Mouse (Mus musculus) monocyte, adult 2 months (primary cell): ENCODE data around the gene Prkd2.

ENCODE experiments used
- DNase-seq, 2 experiments: peaks; one replicate each; pipeline ENCODE4 v3.0.0; 2022; ENCODE audit warnings: low spot score in 2 of 2, low read depth in 1 of 2

Prkd2 gene

DNA sequence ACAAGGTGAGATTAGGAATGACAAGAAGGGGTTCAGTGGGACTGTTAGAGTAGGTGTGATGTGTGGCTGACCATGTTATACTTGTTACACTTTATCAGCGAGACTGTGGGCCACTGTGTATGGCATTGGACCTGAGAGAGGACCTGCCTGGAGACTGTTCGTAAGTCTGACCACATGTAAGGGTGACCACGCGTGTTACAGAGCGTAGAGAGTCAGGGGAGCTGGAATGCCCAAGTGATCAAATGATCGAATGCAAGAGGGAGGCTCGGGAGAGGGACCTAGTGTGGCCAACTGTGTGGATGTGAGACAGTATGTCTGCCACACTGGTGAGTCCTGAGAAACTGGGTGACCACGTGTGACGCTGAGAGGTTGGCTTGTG, 49.6 kb downstream of the Prkd2 start:
- no peak for DNase-seq

- no peak for DNase-seq
Measured at GRCm38 (mm10) chr7:16893612-16894011, 50.9 kb downstream of the Prkd2 start.

DNA sequence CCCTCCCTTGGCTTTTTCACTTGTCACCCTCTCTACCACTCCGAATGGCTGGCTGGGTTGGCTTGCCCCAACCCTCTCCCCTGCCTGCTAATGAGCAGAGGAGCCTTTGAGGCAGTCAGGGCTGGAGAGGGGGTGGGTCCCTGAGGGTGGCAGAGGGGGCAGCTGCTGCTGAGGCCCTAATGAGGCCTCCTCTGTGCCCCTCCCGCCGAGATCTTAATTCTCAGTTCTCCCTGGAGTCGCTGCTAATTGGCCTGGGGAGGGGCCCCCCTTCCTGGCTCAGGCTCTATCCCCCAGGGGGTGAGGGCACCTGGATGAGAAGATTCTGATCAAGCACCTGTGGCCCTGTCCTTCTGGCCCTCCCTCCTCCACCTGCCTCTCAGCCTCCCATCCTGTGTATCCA, 51.6 kb downstream of the Prkd2 start:
- DNase-seq = no peak

DNA sequence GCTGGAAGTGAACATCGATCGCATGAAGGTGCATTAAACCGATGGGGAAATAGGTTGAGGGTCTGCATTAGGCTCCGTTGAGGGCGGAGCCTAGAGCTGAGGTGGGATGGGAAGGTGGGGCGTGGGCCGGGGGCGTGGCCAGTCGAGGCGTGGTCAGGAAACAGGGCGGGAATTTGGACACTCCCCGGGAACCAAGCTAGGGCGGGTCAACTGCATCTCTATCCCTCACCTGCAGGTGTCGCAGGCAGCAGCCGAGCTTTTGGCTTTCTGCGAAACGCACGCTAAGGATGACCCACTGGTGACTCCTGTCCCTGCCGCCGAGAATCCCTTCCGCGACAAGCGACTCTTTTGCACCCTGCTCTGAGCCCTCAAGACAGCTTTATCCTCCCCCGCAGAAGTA, 52.3 kb downstream of the Prkd2 start:
- DNase-seq = peak; percentile 50 to 51

DNA sequence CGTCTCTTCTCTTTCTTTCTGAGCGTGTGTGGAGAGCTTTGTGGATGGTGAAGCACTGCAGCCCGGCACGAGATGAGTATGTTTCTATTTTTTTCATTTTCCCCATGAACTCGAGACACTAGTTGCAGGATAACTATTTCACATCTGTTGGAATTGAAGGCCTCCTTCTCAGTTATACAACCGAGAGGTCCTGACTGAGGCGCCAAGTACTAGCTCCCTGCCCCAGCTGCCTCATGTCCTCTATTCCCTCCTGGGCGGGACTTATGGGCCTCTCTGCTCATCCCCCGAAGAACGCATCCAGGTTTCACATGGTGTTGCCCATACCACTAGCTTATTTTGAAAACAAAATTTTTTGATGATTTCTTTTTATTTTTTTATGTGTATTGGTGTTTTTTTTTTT, 52.8 kb downstream of the Prkd2 start:
- no peak for DNase-seq

DNA sequence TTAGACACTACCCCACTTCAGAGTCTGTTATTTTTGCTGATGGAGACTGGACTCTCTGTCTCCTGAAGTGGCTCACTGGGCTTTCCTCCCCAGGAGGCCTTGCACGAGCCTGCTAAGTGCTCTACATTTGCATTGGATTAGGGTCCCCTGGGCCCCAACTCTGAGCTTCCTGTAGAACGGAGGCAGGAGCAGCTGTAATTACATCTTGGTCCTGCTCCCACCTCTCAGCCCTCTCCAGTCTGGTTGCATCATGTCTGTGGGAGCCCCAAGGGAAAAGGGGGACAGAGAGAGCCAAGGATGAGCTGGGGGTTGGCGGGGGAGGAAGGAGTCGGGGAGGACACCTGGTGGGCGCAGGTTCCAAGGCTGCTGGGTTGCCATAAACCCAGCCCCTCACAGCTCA, 57.8 kb downstream of the Prkd2 start:
- no peak for DNase-seq

DNA sequence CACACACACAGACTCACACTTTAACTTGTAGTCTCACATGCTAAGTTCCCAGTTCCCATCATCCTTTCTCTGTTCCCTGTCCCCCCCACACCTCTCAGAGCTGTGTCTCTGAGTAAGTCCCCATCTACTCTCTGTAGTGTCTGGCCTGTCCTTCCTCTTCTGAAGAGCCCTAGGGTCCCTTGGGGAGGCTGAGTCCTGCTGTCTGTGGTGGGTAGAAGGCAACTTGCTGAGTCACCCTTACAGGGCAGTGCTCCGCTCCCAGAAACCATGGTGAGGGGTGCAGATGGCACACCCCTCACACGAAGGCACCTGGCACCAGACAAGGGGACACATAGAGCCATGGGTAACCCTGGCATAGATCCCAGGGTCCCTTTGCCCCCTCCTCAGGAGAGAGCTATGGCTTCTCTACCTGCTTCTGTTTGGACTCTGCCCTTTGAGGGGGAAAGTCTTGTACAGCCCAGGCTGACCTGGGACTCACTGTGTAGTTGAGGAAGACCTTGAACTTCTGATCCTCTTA, 60.8 kb downstream of the Prkd2 start:
- no peak for DNase-seq

DNA sequence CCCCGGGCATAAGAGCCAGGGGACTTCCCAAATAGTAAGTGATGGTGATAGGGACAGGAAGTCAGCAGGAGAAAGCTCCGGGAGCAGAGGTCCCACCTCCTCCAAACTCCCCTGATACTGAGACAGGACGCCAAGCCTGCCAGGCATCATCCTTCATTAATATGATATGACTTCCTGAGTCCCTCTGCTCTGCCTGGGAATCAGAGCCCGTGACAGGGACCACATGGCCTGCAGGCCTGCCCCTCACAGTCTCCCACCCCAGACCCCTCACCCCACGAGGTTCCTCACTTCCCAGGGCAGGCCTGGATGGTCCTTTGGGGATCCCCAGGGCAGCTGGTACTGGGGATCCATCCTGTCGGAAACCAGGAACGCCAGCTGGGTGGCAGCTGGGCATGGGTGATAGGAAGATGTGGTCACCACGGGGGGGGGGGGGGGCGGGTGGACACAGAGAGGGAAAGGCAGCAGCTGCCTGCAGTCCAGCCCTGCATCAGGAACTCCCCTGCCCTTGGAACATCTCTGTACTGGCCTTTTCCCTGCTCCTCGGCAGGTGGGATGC, 61.5 kb downstream of the Prkd2 start:
- DNase-seq = no peak

GRCm38 (mm10) chr7:16905491-16906021, 62.9 kb downstream of the Prkd2 start:
- DNase-seq = no peak

- no peak for DNase-seq
Measured at GRCm38 (mm10) chr7:16906281-16906680, 63.6 kb downstream of the Prkd2 start, which contains the start of gene Ptgir. Gene Ptgir (plus strand): TSS chr7:16906490.

DNA sequence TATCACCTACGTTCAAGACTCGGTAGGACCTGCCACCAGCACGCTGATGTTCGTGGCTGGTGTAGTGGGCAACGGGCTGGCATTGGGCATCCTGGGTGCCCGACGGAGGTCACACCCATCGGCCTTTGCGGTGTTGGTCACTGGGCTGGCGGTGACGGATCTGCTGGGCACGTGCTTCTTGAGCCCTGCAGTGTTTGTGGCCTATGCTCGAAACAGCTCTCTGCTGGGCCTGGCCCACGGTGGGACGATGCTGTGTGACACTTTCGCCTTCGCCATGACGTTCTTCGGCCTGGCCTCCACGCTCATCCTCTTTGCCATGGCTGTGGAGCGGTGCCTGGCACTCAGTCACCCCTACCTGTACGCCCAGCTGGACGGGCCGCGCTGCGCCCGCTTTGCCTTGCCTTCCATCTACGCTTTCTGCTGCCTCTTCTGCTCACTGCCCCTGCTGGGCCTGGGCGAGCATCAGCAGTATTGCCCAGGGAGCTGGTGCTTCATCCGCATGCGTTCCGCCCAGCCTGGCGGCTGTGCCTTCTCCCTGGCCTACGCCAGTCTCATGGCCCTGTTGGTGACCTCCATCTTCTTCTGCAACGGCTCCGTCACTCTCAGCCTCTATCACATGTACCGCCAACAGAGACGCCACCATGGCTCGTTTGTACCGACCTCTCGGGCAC, 64.3 kb downstream of the Prkd2 start:
- DNase-seq = no peak

- DNase-seq = no peak
Measured at GRCm38 (mm10) chr7:16907842-16908241, 65.1 kb downstream of the Prkd2 start.

GRCm38 (mm10) chr7:16908367-16908766, 65.7 kb downstream of the Prkd2 start:
- DNase-seq = no peak

- no peak for DNase-seq
Measured at GRCm38 (mm10) chr7:16908859-16909258, 66.2 kb downstream of the Prkd2 start.

DNA sequence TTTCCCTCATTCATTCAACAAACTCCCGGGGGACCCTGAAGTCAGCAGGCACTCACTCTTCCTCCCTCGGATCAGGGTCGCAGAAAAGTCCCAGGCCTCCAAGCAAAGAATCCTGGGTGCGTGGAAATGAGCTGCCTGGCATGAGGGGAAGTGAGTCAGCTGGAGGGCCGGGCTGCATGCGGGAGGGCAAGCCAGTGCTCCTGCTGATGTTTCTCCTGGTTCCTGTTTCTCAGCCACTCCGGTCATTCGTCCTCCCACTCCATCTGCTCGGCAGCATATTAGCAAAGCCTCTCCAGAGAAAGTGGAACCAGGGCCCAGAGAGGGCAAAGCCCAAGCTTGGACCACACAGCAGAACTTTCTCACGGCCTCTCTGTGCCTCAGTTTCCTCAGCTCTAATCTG, 67.2 kb downstream of the Prkd2 start:
- peak; percentile 40 to 57 for DNase-seq

DNA sequence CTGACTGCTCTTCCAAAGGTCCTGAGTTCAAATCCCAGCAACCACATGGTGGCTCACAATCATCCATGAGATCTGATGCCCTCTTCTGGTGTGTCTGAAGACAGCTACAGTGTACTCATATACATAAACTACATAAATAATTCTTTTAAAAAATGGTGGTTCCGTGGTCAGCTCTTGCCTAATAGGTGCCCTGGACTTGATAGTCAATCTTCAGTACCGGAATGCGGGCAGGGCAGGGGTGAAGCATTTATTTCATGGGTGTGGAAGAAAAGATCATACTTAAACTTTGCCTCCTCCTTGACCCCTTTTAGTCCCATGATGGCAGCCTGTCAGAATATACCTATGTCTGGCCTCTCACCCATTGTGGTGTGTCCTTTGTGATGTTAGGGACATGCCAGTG, 69.2 kb downstream of the Prkd2 start:
- DNase-seq = no peak

GRCm38 (mm10) chr7:16912360-16912759, 69.7 kb downstream of the Prkd2 start:
- DNase-seq = no peak

GRCm38 (mm10) chr7:16913806-16914452, 71.2 kb downstream of the Prkd2 start:
- DNase-seq = peak in 1 of 2 experiments; percentile 55

DNA sequence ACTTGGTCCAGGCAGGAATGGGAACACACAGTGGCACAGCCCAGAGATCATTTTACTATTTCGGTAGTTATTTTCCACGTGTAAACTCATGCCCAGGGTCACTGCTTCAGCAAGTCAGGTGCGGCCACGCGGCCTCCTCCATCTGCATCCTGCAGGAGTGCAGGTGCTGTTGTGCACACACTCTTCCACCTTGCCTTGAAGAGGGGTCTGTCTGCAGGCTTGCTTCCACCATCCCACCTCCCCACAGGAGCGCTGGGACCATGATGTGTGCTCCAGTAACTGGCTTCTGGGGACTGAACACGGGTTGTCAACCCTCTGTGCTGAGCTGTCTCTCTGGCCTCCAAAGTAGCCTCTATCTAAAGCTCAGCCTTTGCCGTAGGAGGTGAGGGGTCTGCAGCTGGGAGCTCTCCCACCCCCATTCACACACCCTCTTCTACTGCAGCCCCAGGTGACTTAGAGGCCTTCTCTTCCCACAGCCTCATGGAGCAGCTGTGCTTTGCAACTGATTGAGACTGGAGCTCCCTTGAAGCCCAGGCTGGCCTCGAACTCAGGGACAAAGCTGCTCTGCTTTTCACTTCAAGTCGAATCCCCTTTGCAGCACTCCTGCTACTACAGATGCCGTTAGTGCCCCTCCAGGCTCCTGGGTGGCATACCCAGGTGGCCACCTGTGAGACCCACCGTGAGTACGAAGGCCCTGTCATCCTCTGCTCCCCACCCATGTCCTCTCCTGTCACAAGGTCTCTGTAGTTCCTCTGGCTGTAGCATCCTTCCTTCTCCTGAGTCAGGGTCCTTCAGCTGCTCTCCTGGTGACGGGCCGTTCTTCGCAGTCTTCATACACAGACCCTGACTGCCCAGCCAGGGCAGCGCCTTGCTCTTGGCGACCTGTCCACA, 72.0 kb downstream of the Prkd2 start:
- DNase-seq = no peak

- no peak for DNase-seq
Measured at GRCm38 (mm10) chr7:16915461-16916340, 73.0 kb downstream of the Prkd2 start.
